Mouse (Mus musculus): ENCODE data around the gene Mdga1. TPM values are rescaled to one million over a fixed set of nuclear protein-coding genes. Genes with fewer than 3 reads are reported as not detected.

The Mdga1 gene
- polyA plus RNA-seq, 1 experiment from 2014 or later, result 5.8 TPM

DNA sequence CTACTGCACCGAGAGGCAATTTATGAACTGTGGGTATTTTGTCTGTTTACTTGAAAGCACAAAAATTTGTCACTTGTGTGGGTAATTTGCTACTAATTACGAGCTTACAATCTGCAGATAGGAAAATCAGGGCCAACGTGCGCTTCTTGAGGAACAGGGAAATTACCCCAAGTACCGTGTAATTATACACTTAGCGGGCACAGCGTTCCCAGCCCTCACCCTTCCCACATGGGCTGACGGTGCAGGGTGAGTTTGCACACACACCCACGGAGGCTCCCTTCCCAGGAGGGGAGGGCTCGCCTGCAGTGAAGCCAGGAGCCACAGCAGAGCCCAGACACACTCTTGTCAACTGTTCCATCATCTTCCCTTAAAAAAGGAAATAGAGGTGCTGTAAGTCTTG, 54.1 kb downstream of the Mdga1 start:
- Histone ChIP-seq H3K27me3 (no peaks in the 10 kb centered on the region; the same call in 1 of the 2 replicates), H3K9ac (no peak overlapping the region), H3K4me3 (no peak overlapping the region), H3K36me3 (no peaks in the 10 kb centered on the region), H3K4me1 (peaks cover 12% of the 10 kb centered on the region), H3K27ac (no peak overlapping the region), H3K4me2 (no peak overlapping the region), H3K9me3 (no peaks in the 10 kb centered on the region)
- 49% methylated on average over 10 of the region's 10 CpGs for WGBS
- ATAC-seq (ENCODE audit: insufficient number of reproducible peaks, low FRiP score, low TSS enrichment, low read depth), result no peak

DNA sequence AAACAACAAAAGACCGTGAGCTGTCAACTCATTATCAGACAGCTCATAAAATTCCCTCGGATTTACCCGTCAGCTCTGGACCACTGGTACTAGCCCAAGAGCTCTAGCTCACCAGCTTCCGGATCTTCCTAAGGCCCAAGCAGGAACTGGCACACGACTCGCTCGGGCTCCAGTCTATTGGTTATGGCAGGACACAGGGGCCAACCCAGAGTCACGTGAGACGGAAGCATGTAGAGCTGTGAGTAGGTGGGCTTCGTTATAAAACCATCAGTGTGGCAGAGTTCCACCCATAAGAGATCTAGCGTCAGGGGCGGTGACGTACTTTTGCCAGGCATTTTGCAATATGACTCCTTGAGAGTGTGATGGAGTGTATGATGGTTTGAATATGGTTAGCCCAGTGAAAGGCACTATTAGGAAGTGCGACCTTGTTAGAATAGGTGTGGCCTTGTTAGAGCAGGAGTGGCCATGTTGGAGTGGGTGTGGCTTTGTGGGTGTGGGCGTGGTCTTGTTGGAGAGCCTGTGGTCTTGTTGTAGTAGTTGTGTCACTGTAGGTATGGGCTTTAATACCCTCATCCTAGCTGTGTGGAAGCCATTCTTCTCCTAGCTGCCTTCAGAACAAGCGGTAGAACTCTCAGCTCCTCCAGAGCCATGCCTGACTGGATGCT, 56.5 kb downstream of the Mdga1 start:
- H3K4me1 ChIP-seq, result peaks cover 7% of the 10 kb centered on the region; the same call in 1 of the 2 replicates
- H3K4me2 ChIP-seq, result no peak overlapping the region
- H3K36me3 ChIP-seq, result no peaks in the 10 kb centered on the region
- H3K9me3 ChIP-seq, result no peaks in the 10 kb centered on the region
- 82% methylated on average over 16 of the region's 16 CpGs for WGBS
- H3K9ac ChIP-seq, result no peak overlapping the region
- no peak overlapping the region for H3K27ac ChIP-seq
- H3K4me3 ChIP-seq, result no peak overlapping the region
- no peak for ATAC-seq (ENCODE audit: insufficient number of reproducible peaks, low FRiP score, low TSS enrichment, low read depth)
- no peaks in the 10 kb centered on the region for H3K27me3 ChIP-seq

GRCm38 (mm10) chr17:29912733-29913132, 57.2 kb downstream of the Mdga1 start:
- Histone ChIP-seq H3K27me3 (no peaks in the 10 kb centered on the region), H3K4me3 (no peak overlapping the region), H3K4me1 (peaks cover 7% of the 10 kb centered on the region; the same call in 1 of the 2 replicates), H3K36me3 (no peaks in the 10 kb centered on the region), H3K4me2 (no peak overlapping the region), H3K9ac (no peak overlapping the region), H3K27ac (no peak overlapping the region), H3K9me3 (no peaks in the 10 kb centered on the region)
- no peak for ATAC-seq (ENCODE audit: insufficient number of reproducible peaks, low FRiP score, low TSS enrichment, low read depth)
- 45% methylated on average over 5 of the region's 5 CpGs for WGBS

GRCm38 (mm10) chr17:29909031-29909430, 60.9 kb downstream of the Mdga1 start:
- 90% methylated on average over 7 of the region's 7 CpGs for WGBS
- H3K9ac ChIP-seq, result no peak overlapping the region

DNA sequence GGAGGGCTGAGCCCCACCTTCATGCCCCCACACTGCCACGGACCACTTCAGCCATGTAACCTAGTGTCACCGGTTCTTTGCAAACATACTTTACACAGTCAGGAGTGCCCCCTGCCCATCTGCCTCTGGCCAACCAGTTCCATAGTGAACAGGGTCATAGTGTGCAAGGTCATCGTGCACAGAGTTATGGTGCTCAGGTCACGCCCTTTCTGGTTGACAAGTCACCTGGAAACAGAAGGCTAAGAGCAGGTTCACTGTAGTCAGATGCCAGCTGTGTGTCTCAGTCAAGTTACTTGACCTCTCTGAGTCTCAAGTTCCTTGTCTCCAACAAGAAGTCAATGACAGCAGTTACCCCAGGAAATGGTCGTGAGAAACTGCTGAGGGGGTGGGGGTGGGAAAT, 65.2 kb downstream of the Mdga1 start:
- 67% methylated on average over 5 of the region's 5 CpGs for WGBS
- Histone ChIP-seq H3K27ac (no peak overlapping the region), H3K27me3 (no peaks in the 10 kb centered on the region), H3K4me1 (no peaks in the 10 kb centered on the region), H3K4me2 (no peak overlapping the region), H3K9me3 (no peaks in the 10 kb centered on the region), H3K36me3 (no peaks in the 10 kb centered on the region), H3K9ac (no peak overlapping the region), H3K4me3 (no peak overlapping the region)
- no peak for ATAC-seq (ENCODE audit: insufficient number of reproducible peaks, low FRiP score, low TSS enrichment, low read depth)

More at GRCm38 (mm10) chr17:29909031-29909430, 60.9 kb downstream of the Mdga1 start:
- H3K36me3 ChIP-seq, result no peaks in the 10 kb centered on the region
- no peak for ATAC-seq (ENCODE audit: insufficient number of reproducible peaks, low FRiP score, low TSS enrichment, low read depth)
- H3K4me2 ChIP-seq, result no peak overlapping the region
- H3K27ac ChIP-seq, result no peak overlapping the region
- H3K9me3 ChIP-seq, result no peaks in the 10 kb centered on the region
- no peak overlapping the region for H3K4me3 ChIP-seq
- peaks cover 2% of the 10 kb centered on the region; the same call in 1 of the 2 replicates for H3K4me1 ChIP-seq
- no peaks in the 10 kb centered on the region for H3K27me3 ChIP-seq

DNA sequence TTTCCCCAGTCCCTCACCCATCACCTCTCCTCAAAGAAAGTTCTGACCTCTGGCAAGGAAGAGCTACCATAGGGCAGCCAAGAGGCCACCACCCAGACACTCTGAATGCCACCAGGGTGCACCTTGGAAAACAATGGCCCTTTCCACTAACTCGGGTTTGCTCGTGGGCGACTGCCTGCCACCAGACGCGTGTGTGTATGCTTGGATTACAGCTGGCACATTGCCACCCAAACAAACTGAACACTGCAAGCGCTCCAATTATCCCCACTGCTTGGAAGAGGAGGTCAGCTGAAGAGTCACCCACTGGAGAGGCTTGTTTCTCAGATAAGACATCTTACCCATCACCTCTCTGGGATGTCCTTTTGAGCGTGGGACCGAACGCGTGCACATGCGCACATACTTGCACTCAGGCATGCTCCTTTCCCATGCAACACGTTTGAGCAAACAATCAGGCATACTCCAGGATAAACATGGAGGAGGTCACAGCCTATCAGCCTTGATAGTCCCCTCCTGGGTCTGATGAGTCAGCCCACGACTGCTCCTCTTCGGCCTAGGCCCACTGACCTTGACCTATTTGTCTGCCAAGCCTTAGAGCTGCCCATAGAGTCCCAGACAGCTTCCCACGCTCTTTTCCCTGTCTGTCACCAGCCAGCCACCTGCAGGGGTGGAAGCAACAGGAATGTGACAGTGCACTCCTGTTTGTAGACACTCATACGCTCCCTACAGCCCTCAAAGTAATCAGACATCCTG, 67.3 kb downstream of the Mdga1 start:
- H3K9ac ChIP-seq, result no peak overlapping the region
- WGBS, result 72% methylated on average over 16 of the region's 16 CpGs
- no peak for ATAC-seq (ENCODE audit: insufficient number of reproducible peaks, low FRiP score, low TSS enrichment, low read depth)
- H3K36me3 ChIP-seq, result no peaks in the 10 kb centered on the region
- H3K27ac ChIP-seq, result no peak overlapping the region
- H3K9me3 ChIP-seq, result no peaks in the 10 kb centered on the region
- no peaks in the 10 kb centered on the region for H3K27me3 ChIP-seq
- no peak overlapping the region for H3K4me2 ChIP-seq
- H3K4me1 ChIP-seq, result no peaks in the 10 kb centered on the region
- no peak overlapping the region for H3K4me3 ChIP-seq

GRCm38 (mm10) chr17:29900289-29900688, 69.6 kb downstream of the Mdga1 start:
- H3K36me3 ChIP-seq, result no peaks in the 10 kb centered on the region
- no peak for ATAC-seq (ENCODE audit: insufficient number of reproducible peaks, low FRiP score, low TSS enrichment, low read depth)
- H3K4me1 ChIP-seq, result peaks cover 9% of the 10 kb centered on the region
- no peaks in the 10 kb centered on the region for H3K9me3 ChIP-seq
- H3K27me3 ChIP-seq, result no peaks in the 10 kb centered on the region
- no peak overlapping the region for H3K27ac ChIP-seq
- H3K4me3 ChIP-seq, result no peak overlapping the region
- no peak overlapping the region for H3K9ac ChIP-seq
- WGBS, result 90% methylated on average over 5 of the region's 5 CpGs
- H3K4me2 ChIP-seq, result no peak overlapping the region

DNA sequence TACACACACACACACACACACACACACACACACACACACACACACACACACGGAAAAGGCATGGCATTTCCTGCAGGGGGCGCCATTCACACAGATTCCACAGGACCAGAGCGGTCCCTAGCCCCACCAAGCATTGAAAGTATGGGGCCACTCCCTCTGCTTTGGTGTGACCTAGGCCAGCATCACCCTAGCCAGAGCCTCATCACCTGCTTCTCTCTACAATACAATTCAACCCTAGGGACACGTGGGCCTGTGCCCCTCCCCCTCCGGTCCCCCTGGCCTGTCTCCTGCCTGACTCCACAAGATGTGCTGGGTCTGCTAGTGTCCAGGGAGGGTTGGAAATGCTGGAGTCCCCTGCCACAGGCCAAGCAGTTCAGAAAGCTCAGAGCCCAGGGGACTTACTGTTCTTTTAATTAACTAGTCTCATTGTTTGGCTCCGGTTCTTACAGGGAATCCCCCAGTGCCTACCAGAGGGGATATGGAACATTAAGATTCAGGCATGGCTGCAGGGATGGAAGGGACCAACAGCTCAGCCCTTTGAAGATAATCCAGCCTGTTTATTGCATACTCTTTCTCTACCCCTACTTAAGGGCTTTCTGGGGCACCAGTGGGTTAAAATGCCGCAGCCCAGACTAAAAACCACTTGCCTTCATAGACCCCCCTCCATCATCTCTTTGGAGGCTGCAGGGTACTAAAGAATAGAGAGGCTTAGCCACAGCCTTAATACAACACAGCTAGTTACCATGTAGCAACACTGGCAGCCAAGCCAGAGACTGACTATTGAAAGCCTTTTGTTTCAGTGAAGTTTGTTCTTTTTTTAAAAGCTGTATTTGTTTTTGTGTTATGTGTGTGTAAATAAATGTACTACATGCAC, 73.5 kb downstream of the Mdga1 start:
- 15% methylated on average over 7 of the region's 7 CpGs for WGBS
- no peak overlapping the region for H3K27ac ChIP-seq
- H3K4me3 ChIP-seq, result no peak overlapping the region

GRCm38 (mm10) chr17:29895566-29895965, 74.3 kb downstream of the Mdga1 start:
- Histone ChIP-seq H3K4me3 (no peak overlapping the region), H3K9me3 (no peaks in the 10 kb centered on the region), H3K27ac (no peak overlapping the region), H3K9ac (no peak overlapping the region), H3K36me3 (no peaks in the 10 kb centered on the region), H3K4me2 (no peak overlapping the region), H3K4me1 (peaks cover 9% of the 10 kb centered on the region), H3K27me3 (peaks cover 12% of the 10 kb centered on the region)
- ATAC-seq (ENCODE audit: insufficient number of reproducible peaks, low FRiP score, low TSS enrichment, low read depth), result no peak
- WGBS, result 79% methylated on average over 5 of the region's 5 CpGs

More for the DNA sequence above, 73.5 kb downstream of the Mdga1 start:
- Histone ChIP-seq H3K4me2 (no peak overlapping the region), H3K36me3 (no peaks in the 10 kb centered on the region), H3K27me3 (peaks cover 4% of the 10 kb centered on the region; the same call in 1 of the 2 replicates), H3K4me1 (peaks cover 9% of the 10 kb centered on the region), H3K9ac (no peak overlapping the region), H3K9me3 (no peaks in the 10 kb centered on the region)
- ATAC-seq (ENCODE audit: insufficient number of reproducible peaks, low FRiP score, low TSS enrichment, low read depth), result no peak

DNA sequence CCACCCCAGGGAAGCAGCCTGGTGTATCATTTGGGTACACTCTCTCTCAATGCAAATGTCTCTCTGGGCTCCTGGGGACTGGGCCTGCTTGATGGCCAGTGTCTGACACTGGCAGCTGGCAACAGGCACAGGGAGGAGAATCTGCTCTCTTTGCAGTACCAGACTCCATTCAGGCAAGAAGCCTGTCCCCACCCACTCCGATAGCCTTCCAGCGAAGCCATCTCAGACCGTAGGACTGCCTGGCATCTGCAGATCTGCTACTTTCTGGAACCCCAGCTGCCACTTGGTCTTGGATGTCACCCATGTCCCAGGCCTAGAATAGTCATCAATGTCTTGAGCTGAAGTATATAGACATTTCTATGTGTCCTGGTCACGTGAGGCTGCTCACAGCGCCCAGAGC, 74.9 kb downstream of the Mdga1 start:
- H3K9me3 ChIP-seq, result no peaks in the 10 kb centered on the region

DNA sequence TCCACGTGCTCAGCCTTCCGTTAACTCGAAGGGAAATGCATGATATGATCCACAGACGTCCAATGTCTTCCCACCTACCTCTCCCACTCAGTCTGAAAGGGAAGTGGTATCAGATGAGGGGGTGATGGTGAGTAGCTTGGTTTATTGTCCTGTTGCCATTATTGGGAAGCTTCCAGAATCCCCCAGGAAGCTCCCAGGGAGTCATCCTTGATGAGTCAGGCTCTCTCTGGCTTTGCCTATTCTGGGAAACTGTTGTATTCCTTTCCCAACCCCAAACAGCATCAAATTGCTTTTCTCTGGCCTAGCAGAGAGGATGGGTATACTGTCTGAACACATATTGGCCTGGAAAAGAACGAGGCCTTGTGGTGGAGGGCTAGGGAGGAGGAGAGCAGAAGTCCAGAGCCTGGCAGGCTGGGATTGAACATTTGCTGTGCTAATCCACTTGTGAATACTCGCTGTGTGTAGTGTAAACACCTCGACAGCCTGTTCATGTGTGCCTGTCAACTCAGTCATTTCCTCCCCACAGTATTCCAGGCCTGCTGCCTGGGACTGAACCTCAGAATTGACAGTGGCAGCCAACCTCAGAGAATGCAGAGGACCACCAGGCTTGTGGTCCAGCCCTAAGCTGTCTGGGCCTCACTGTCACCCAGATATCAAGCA, 79.3 kb downstream of the Mdga1 start:
- Histone ChIP-seq H3K4me1 (peaks cover 42% of the 10 kb centered on the region), H3K27me3 (peaks cover 40% of the 10 kb centered on the region), H3K36me3 (no peaks in the 10 kb centered on the region), H3K9ac (no peak overlapping the region), H3K9me3 (no peaks in the 10 kb centered on the region), H3K4me2 (no peak overlapping the region), H3K27ac (no peak overlapping the region), H3K4me3 (no peak overlapping the region)
- ATAC-seq (ENCODE audit: insufficient number of reproducible peaks, low FRiP score, low TSS enrichment, low read depth), result no peak
- WGBS, result 66% methylated on average over 7 of the region's 7 CpGs

More for the DNA sequence above, 74.9 kb downstream of the Mdga1 start:
- Histone ChIP-seq H3K4me1 (peaks cover 10% of the 10 kb centered on the region), H3K4me3 (no peak overlapping the region), H3K9ac (no peak overlapping the region), H3K27me3 (peaks cover 18% of the 10 kb centered on the region), H3K36me3 (no peaks in the 10 kb centered on the region), H3K4me2 (no peak overlapping the region), H3K27ac (no peak overlapping the region)
- 86% methylated on average over 5 of the region's 5 CpGs for WGBS
- ATAC-seq (ENCODE audit: insufficient number of reproducible peaks, low FRiP score, low TSS enrichment, low read depth), result no peak
